In the genomic region with DNA sequence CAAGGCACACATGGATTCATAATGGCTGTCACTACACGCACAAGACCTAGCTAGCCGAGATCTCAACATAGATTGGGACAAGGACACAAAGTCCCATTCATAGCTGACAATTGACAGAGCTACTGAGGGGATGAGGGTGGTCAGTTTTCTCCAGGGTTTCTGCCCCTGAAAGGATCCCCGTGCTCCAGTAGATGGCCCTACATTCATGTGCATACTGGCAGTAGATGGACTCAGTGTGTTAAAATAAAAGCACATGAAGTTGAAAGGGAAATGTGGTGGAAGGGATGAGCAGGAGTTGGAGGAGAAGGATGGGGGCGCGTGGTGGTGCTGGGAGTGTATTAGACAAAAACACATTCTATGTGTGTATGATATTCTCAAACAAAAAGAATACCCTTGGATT, we compare ENCODE assay signal across 17 mouse cellular contexts. TPM values are rescaled to one million over a fixed set of nuclear protein-coding genes. Genes with fewer than 3 reads are reported as not detected.
DNase-seq lines count a peak whose midpoint lies in the region; ATAC-seq and TF ChIP-seq lines count a peak whose summit lies in the region.
"Had no signal": no experiment of that assay in that cellular context is flagged by ENCODE, and none has a peak within 500 bp of the region (broad histone marks: within the 10 kb centered on the region; RNA-seq: fewer than 3 reads in every experiment).

No protein-coding gene starts in this region.

- no peaks in the 10 kb centered on the region for H3K9me3 ChIP-seq in lung, embryonic 14.5 days (ENCODE audit: low read depth, low read length)
- H3K9me3 ChIP-seq: forebrain, embryonic 13.5 days; hindbrain, embryonic 10.5 days; limb, embryonic 13.5 days; lung, embryonic 15.5 days; neural tube, embryonic 12.5 days had no signal

- no peak overlapping the region for H3K27ac ChIP-seq in lung, embryonic 14.5 days (ENCODE audit: low read depth)
- H3K27ac ChIP-seq: forebrain, embryonic 13.5 days; hindbrain, embryonic 10.5 days; limb, embryonic 13.5 days; lung, embryonic 15.5 days; neural tube, embryonic 12.5 days had no signal

- TF ChIP-seq CTCF in lung, embryonic 14.5 days (IDR thresholded peaks at IDR 0.05; ENCODE audit: low read depth): peak; percentile 28; the same call in 1 of the 2 replicates

- DNase-seq in heart, adult 11 months: peak; percentile 64
- no peak for DNase-seq in heart, adult 18-20 months
- no peak for DNase-seq in lung, embryonic 14.5 days
- no peak for DNase-seq in lung, postnatal 25 days (ENCODE audit: low spot score)
- DNase-seq in brain, adult 2 months (ENCODE audit: low read depth, low spot score): peak; percentile 35
- peak; percentile 43 for DNase-seq in retina, postnatal 1 day
- no peak for DNase-seq in MN1 (ENCODE audit: low spot score)
- DNase-seq: kidney, postnatal 14 days; layer of hippocampus, adult 9-11 months; right cerebral cortex, postnatal 25 days had no signal

- H3K27me3 ChIP-seq in lung, embryonic 14.5 days (ENCODE audit: insufficient read depth, low read length): no peaks in the 10 kb centered on the region
- H3K27me3 ChIP-seq: neural tube, embryonic 12.5 days had no signal

- no peaks in the 10 kb centered on the region for H3K36me3 ChIP-seq in lung, embryonic 14.5 days (ENCODE audit: insufficient read depth)
- H3K36me3 ChIP-seq: hindbrain, embryonic 10.5 days; limb, embryonic 13.5 days; lung, embryonic 15.5 days; neural tube, embryonic 12.5 days had no signal

- WGBS in lung, embryonic 14.5 days: 64% methylated on average over 5 of the region's 5 CpGs

- no peak for ATAC-seq in lung, embryonic 14.5 days (ENCODE audit: insufficient read depth)
- no peak for ATAC-seq in monocyte, adult 5-6 weeks (replicated peaks; ENCODE audit: insufficient number of reproducible peaks, low FRiP score, low TSS enrichment, poor library complexity, severe bottlenecking)
- ATAC-seq: forebrain, embryonic 13.5 days; midbrain, embryonic 16.5 days had no signal

- no peak overlapping the region for H3K4me3 ChIP-seq in lung, embryonic 14.5 days (ENCODE audit: low read depth, low read length)
- H3K4me3 ChIP-seq: forebrain, embryonic 13.5 days; hindbrain, embryonic 10.5 days; limb, embryonic 13.5 days; neural tube, embryonic 12.5 days had no signal

- H3K9ac ChIP-seq in lung, embryonic 14.5 days: no peak overlapping the region
- H3K9ac ChIP-seq: forebrain, embryonic 13.5 days; limb, embryonic 13.5 days; lung, embryonic 15.5 days; neural tube, embryonic 12.5 days had no signal

- H3K4me1 ChIP-seq in lung, embryonic 14.5 days (ENCODE audit: insufficient read depth): no peaks in the 10 kb centered on the region
- H3K4me1 ChIP-seq: neural tube, embryonic 12.5 days had no signal

- H3K4me2 ChIP-seq in lung, embryonic 14.5 days: no peak overlapping the region

RNA-seq across cellular contexts. Expression of a gene that starts 1.3 kb away (rescaled TPM):
- 10 to 100 TPM; 37.4 to 39.6 TPM for total RNA-seq in heart, adult 18-20 months (2021)
- 33.3 and 37.1 TPM in 2 replicates for polyA plus RNA-seq in lung, embryonic 14.5 days (2014; fragmentation: Nextera tagmentation; extraction: Ambion mirVana)
- total RNA-seq in monocyte, adult 5-6 weeks (2017): 5.3 to 12.0 TPM (median 5.9 TPM) in 3 replicates

Comparison
In these comparisons a context has a peak if more than half of its experiments do, and no peak if none do; other contexts are left out.
1. DNase-seq: peak in heart, adult 11 months (single experiment), brain, adult 2 months (single experiment) and retina, postnatal 1 day (single experiment); none in heart, adult 18-20 months (0 of 2), lung, embryonic 14.5 days (single experiment), lung, postnatal 25 days (single experiment) and MN1 (single experiment).